Mouse (Mus musculus) lung, embryonic 14.5 days (tissue): ENCODE data around the gene Spdye4b. TPM values are rescaled to one million over a fixed set of nuclear protein-coding genes. Genes with fewer than 3 reads are reported as not detected.

ENCODE experiments used
- ATAC-seq: fragments of 200-750 bp; cut with Nextera tagmentation; 2 replicates; pipeline ENCODE4 v1.8.0; 2017; ENCODE audit warnings: mild to moderate bottlenecking, moderate TSS enrichment, moderate library complexity; ENCODE audit not compliant: insufficient read depth
- DNase-seq: peaks from one replicate; pipeline ENCODE4 v3.0.0-alpha.2; 2015
- H3K27ac ChIP-seq: fragments of 300-500 bp; sonication (generic); 2 replicates; pipeline ENCODE4 v1.5.1; 2014; ENCODE audit warnings: low read depth, mild to moderate bottlenecking, moderate library complexity
- H3K27me3 ChIP-seq: fragments of 300-500 bp; sonication (generic); 2 replicates; pipeline ENCODE4 v1.6.1; 2014; ENCODE audit warnings: low read length, control low read depth; ENCODE audit not compliant: insufficient read depth
- H3K36me3 ChIP-seq: fragments of 300-500 bp; sonication (generic); 2 replicates; pipeline ENCODE4 v1.6.1; 2014; ENCODE audit warnings: control low read depth; ENCODE audit not compliant: insufficient read depth
- H3K4me1 ChIP-seq: fragments of 300-500 bp; sonication (generic); 2 replicates; pipeline ENCODE4 v1.6.1; 2014; ENCODE audit warnings: antibody characterized with exemption, control low read depth; ENCODE audit not compliant: insufficient read depth
- H3K4me2 ChIP-seq: fragments of 300-500 bp; sonication (generic); 2 replicates; pipeline ENCODE4 v1.6.1; 2014; ENCODE audit warnings: mild to moderate bottlenecking
- H3K4me3 ChIP-seq: fragments of 300-500 bp; sonication (generic); 2 replicates; pipeline ENCODE4 v1.5.1; 2014; ENCODE audit warnings: low read depth, low read length
- H3K9ac ChIP-seq: fragments of 300-500 bp; sonication (generic); 2 replicates; pipeline ENCODE4 v1.6.1; 2014
- H3K9me3 ChIP-seq: fragments of 300-500 bp; sonication (generic); 2 replicates; pipeline ENCODE4 v1.6.1; 2016; ENCODE audit warnings: low read depth, low read length, control low read depth
- CTCF ChIP-seq: IDR thresholded peaks from 2 replicates; pipeline ENCODE4 v1.5.1; 2016; ENCODE audit warnings: antibody characterized with exemption, low read depth
- WGBS: fragments of 180-500 bp; shearing (Covaris S2); extraction: QIAGEN DNeasy Blood & Tissue Kit; methylation state at CpG from one replicate; pipeline ENCODE4 v1.1.7; 2014; 5-methylcytosine and 5-hydroxymethylcytosine counted together
- polyA plus RNA-seq: library from polyadenylated mRNA; unstranded; fragments of >200 nt; fragmentation: Nextera tagmentation; extraction: Ambion mirVana; gene quantifications from 2 replicates; pipeline ENCODE4 v1.2.1, GENCODE M21; 2014

The Spdye4b gene
- polyA plus RNA-seq, 1 experiment from 2014 or later, result not detected

- H3K27me3 ChIP-seq, result no peaks in the 10 kb centered on the region
- no peaks in the 10 kb centered on the region for H3K36me3 ChIP-seq
- DNase-seq (peak; percentile 6), ATAC-seq (no peak)
- H3K9me3 ChIP-seq, result 0 out of 2 replicates have a peak, but pooled peaks cover 5% of the 10 kb centered on the region
- 65% methylated on average over 3 of the region's 3 CpGs for WGBS
- H3K27ac ChIP-seq, result no peak overlapping the region
- TF ChIP-seq CTCF, result peak; percentile 38
- H3K4me2 ChIP-seq, result no peak overlapping the region
- no peak overlapping the region for H3K4me3 ChIP-seq
- no peaks in the 10 kb centered on the region for H3K4me1 ChIP-seq
- no peak overlapping the region for H3K9ac ChIP-seq
Measured at GRCm38 (mm10) chr5:143205015-143205414, 24.2 kb downstream of the Spdye4b start.

- Histone ChIP-seq H3K9ac (no peak overlapping the region), H3K4me1 (no peaks in the 10 kb centered on the region), H3K4me3 (no peak overlapping the region), H3K9me3 (0 out of 2 replicates have a peak, but pooled peaks cover under 1% of the 10 kb centered on the region), H3K36me3 (no peaks in the 10 kb centered on the region), H3K4me2 (no peak overlapping the region), H3K27ac (no peak overlapping the region), H3K27me3 (no peaks in the 10 kb centered on the region)
- 75% methylated on average over 2 of the region's 2 CpGs for WGBS
- no peak for TF ChIP-seq CTCF
- DNase-seq (no peak), ATAC-seq (no peak)
Measured at GRCm38 (mm10) chr5:143213832-143214231, 33.0 kb downstream of the Spdye4b start.

GRCm38 (mm10) chr5:143220996-143221395, 40.2 kb downstream of the Spdye4b start:
- H3K9ac ChIP-seq, result no peak overlapping the region
- no peak overlapping the region for H3K4me2 ChIP-seq
- 70% methylated on average over 5 of the region's 5 CpGs for WGBS
- TF ChIP-seq CTCF, result no peak
- no peaks in the 10 kb centered on the region for H3K4me1 ChIP-seq
- ATAC-seq (no peak), DNase-seq (no peak)
- no peaks in the 10 kb centered on the region for H3K9me3 ChIP-seq
- no peak overlapping the region for H3K4me3 ChIP-seq
- no peaks in the 10 kb centered on the region for H3K36me3 ChIP-seq
- no peaks in the 10 kb centered on the region for H3K27me3 ChIP-seq
- no peak overlapping the region for H3K27ac ChIP-seq

GRCm38 (mm10) chr5:143222287-143222686, 41.5 kb downstream of the Spdye4b start:
- WGBS, result 87% methylated on average over 1 of the region's 1 CpGs
- no peak for ATAC-seq

GRCm38 (mm10) chr5:143226790-143227189, 46.0 kb downstream of the Spdye4b start, which contains the start of gene Spdye4a:
TSS of gene Spdye4a (minus strand) at chr5:143226890.
- H3K27ac ChIP-seq, result no peak within 1 kb of the TSS
- no peaks in the 10 kb centered on the region for H3K36me3 ChIP-seq
- no peak for TF ChIP-seq CTCF
- ATAC-seq, result no peak
- H3K4me3 ChIP-seq, result no peak within 1 kb of the TSS
- no peaks in the 10 kb centered on the region for H3K27me3 ChIP-seq
- H3K4me2 ChIP-seq, result no peak within 1 kb of the TSS
- WGBS, result 77% methylated on average over 3 of the region's 3 CpGs
- no peaks in the 10 kb centered on the region for H3K4me1 ChIP-seq
- H3K9me3 ChIP-seq, result no peaks in the 10 kb centered on the region
- no peak for DNase-seq
- H3K9ac ChIP-seq, result no peak within 1 kb of the TSS

More at GRCm38 (mm10) chr5:143222287-143222686, 41.5 kb downstream of the Spdye4b start:
- no peaks in the 10 kb centered on the region for H3K9me3 ChIP-seq
- TF ChIP-seq CTCF, result no peak
- H3K27me3 ChIP-seq, result no peaks in the 10 kb centered on the region
- H3K36me3 ChIP-seq, result no peaks in the 10 kb centered on the region
- no peak overlapping the region for H3K4me2 ChIP-seq
- no peak overlapping the region for H3K9ac ChIP-seq
- no peaks in the 10 kb centered on the region for H3K4me1 ChIP-seq
- no peak overlapping the region for H3K4me3 ChIP-seq
- DNase-seq, result no peak
- H3K27ac ChIP-seq, result no peak overlapping the region

- no peaks in the 10 kb centered on the region for H3K9me3 ChIP-seq
- peak within 1 kb of the TSS; percentile 77 for H3K9ac ChIP-seq
- H3K36me3 ChIP-seq, result peaks cover 31% of the 10 kb centered on the region
- under 1% methylated on average over 58 of the region's 58 CpGs for WGBS
- no peaks in the 10 kb centered on the region; the same call in 1 of the 2 replicates for H3K4me1 ChIP-seq
- H3K4me2 ChIP-seq, result peak within 1 kb of the TSS; percentile 69
- DNase-seq (peak; percentile 99), ATAC-seq (peak; percentile 98)
- H3K4me3 ChIP-seq, result peak within 1 kb of the TSS; percentile 66
- TF ChIP-seq CTCF, result peak; percentile 37; the same call in 1 of the 2 replicates
- peak within 1 kb of the TSS; percentile 91 for H3K27ac ChIP-seq
- H3K27me3 ChIP-seq, result no peaks in the 10 kb centered on the region
Measured at GRCm38 (mm10) chr5:143235028-143235693, 54.3 kb downstream of the Spdye4b start, which contains the start of gene Zfp12. TSS of gene Zfp12 (plus strand) at chr5:143235163.

GRCm38 (mm10) chr5:143236036-143236435, 55.2 kb downstream of the Spdye4b start:
- peak overlapping the region; percentile 69 for H3K4me2 ChIP-seq
- DNase-seq, result peak; percentile 59
- peak overlapping the region; percentile 66 for H3K4me3 ChIP-seq
- no peak for TF ChIP-seq CTCF
- no peaks in the 10 kb centered on the region for H3K9me3 ChIP-seq
- no peak overlapping the region for H3K27ac ChIP-seq
- H3K27me3 ChIP-seq, result no peaks in the 10 kb centered on the region
- WGBS, result 30% methylated on average over 9 of the region's 9 CpGs
- peak overlapping the region; percentile 77 for H3K9ac ChIP-seq
- H3K4me1 ChIP-seq, result no peaks in the 10 kb centered on the region; the same call in 1 of the 2 replicates
- no peak for ATAC-seq
- H3K36me3 ChIP-seq, result peaks cover 40% of the 10 kb centered on the region
